Mouse (Mus musculus): Measurements from ENCODE around the gene Olfr223.

DNA sequence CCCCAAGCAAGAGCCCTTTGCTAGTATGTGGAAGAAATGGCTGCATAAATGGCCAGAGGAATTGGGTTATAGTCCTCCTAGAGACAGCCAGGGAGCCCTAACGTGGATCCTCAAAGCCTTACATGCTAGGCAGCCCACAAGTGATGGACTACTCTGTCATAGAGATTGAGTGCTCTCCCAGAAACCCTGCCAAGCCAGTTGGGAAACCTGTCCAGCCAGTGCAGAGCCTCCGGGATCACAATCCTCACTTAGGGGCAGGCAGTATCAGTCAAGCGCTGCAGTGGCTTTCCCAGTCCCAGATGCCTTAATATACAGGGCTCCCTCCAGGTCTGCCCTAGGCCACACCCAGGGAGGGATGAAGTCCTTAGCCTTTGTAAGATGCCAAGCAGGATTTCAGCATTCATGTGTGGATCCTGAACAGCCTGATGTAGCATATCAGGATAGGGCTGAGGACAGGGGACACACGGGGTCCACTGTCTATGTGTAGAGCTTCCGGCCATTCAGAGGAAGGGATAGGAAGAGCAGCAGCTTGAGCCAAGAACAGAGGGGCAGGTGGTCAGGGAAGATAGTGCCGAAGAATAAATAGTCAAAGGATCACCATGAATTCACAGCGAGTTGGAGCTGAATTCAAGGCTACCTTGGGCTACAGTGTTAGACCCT lies 41.0 kb upstream of the Olfr223 start:
- TF ChIP-seq CTCF (IDR thresholded peaks at IDR 0.05; ENCODE audit: borderline replicate concordance, insufficient read depth, low read depth, low read length): no peak
- no peak for TF ChIP-seq POLR2A (IDR thresholded peaks at IDR 0.05; ENCODE audit: borderline replicate concordance, insufficient read depth, low read length)
